Mouse (Mus musculus) adrenal gland, postnatal 14 days (tissue): ENCODE results near the gene Pth1r. TPM values are rescaled to one million over a fixed set of nuclear protein-coding genes. Genes with fewer than 3 reads are reported as not detected.
"Not testable (repeated sequence)": the region's sequence is repeated elsewhere in the genome, so short reads cannot be mapped to it uniquely, and the experiment has no call there.

Experiments used
- DNase-seq: peaks from one replicate; pipeline ENCODE4 v3.0.0; 2021; ENCODE audit warnings: mixed read lengths
- total RNA-seq: library from RNA; stranded (reverse); gene quantifications from 2 replicates; pipeline ENCODE4 v1.2.3, GENCODE M21; 2021

The Pth1r gene
- total RNA-seq, 1 experiment from 2014 or later = 9.0 TPM

- no peak for DNase-seq
These were observed 63.3 kb downstream of the Pth1r start for GRCm38 (mm10) chr9:110683574-110684099.

- not testable (repeated sequence) for DNase-seq
These were observed 64.2 kb downstream of the Pth1r start for GRCm38 (mm10) chr9:110682697-110683096.

- DNase-seq = peak; percentile 64
These were observed 64.7 kb downstream of the Pth1r start for GRCm38 (mm10) chr9:110682255-110682654.

GRCm38 (mm10) chr9:110681817-110682216 is 65.1 kb downstream of the Pth1r start:
- peak; percentile 66 for DNase-seq

- no peak for DNase-seq
These were observed 66.0 kb downstream of the Pth1r start for GRCm38 (mm10) chr9:110680736-110681507.

- DNase-seq = no peak
These were observed 68.1 kb downstream of the Pth1r start for GRCm38 (mm10) chr9:110678886-110679285.

GRCm38 (mm10) chr9:110676492-110676911 is 70.4 kb downstream of the Pth1r start:
- no peak for DNase-seq

GRCm38 (mm10) chr9:110673107-110673752 is 73.7 kb downstream of the Pth1r start:
- DNase-seq = no peak

- DNase-seq = peak; percentile 53
These were observed 74.4 kb downstream of the Pth1r start for GRCm38 (mm10) chr9:110672462-110673106.

Other genes with a start within 250 kb of the Pth1r start
- 80.3 and 88.2 TPM in 2 replicates for gene Setd2, start 214.5 kb downstream of the Pth1r start, total RNA-seq
- gene Nradd, start 122.7 kb downstream of the Pth1r start, total RNA-seq = 8.4 and 10.5 TPM in 2 replicates
- 9.1 and 15.4 TPM in 2 replicates for gene Nbeal2, start 93.0 kb downstream of the Pth1r start, total RNA-seq
- 60.4 and 79.3 TPM in 2 replicates for gene Ccdc12, start 90.6 kb downstream of the Pth1r start, total RNA-seq
- gene Myl3, start 5.3 kb downstream of the Pth1r start, total RNA-seq = 0.37 TPM in 1 of 2 replicates, not detected in the other
- not detected in 2 replicates for gene Prss42, start 51.0 kb upstream of the Pth1r start, total RNA-seq
- not detected in 2 replicates for gene Prss44, start 66.8 kb upstream of the Pth1r start, total RNA-seq
- not detected in 2 replicates for gene Prss43, start 79.5 kb upstream of the Pth1r start, total RNA-seq
- gene Prss45, start 87.4 kb upstream of the Pth1r start, total RNA-seq = not detected in 2 replicates
- gene Prss46, start 97.4 kb upstream of the Pth1r start, total RNA-seq = not detected in 2 replicates
- 0.37 TPM in 1 of 2 replicates, not detected in the other for gene Prss50, start 110.8 kb upstream of the Pth1r start, total RNA-seq
- gene Als2cl, start 132.7 kb upstream of the Pth1r start, total RNA-seq = 17.1 and 21.3 TPM in 2 replicates
- 2.2 and 3.5 TPM in 2 replicates for gene Tmie, start 133.0 kb upstream of the Pth1r start, total RNA-seq
- gene Fam240a, start 169.7 kb upstream of the Pth1r start, total RNA-seq = not detected in 2 replicates
- not detected in 2 replicates for gene Tdgf1, start 199.0 kb upstream of the Pth1r start, total RNA-seq
- gene Lrrc2, start 204.4 kb upstream of the Pth1r start, total RNA-seq = 3.3 and 4.1 TPM in 2 replicates
- 3.5 and 10.0 TPM in 2 replicates for gene Rtp3, start 243.4 kb upstream of the Pth1r start, total RNA-seq